Mouse (Mus musculus) hindbrain, embryonic 13.5 days (tissue): ENCODE data around the gene Nsf. TPM values are rescaled to one million over a fixed set of nuclear protein-coding genes. Genes with fewer than 3 reads are reported as not detected.
"Not testable (repeated sequence)": the region's sequence is repeated elsewhere in the genome, so short reads cannot be mapped to it uniquely, and the experiment has no call there.

Source experiments
- ATAC-seq: fragments of 200-750 bp; cut with Nextera tagmentation; 2 replicates; pipeline ENCODE4 v1.8.0; 2017; ENCODE audit warnings: moderate TSS enrichment; ENCODE audit not compliant: low FRiP score
- H3K27ac ChIP-seq: fragments of 300-500 bp; sonication (generic); 2 replicates; pipeline ENCODE4 v1.5.1; 2015; ENCODE audit warnings: inconsistent platforms, mild to moderate bottlenecking, moderate library complexity
- H3K27me3 ChIP-seq: fragments of 300-500 bp; sonication (generic); 2 replicates; pipeline ENCODE4 v1.6.1; 2015; ENCODE audit warnings: mild to moderate bottlenecking, inconsistent platforms
- H3K36me3 ChIP-seq: fragments of 300-500 bp; sonication (generic); 2 replicates; pipeline ENCODE4 v1.6.1; 2015; ENCODE audit warnings: mild to moderate bottlenecking, inconsistent platforms
- H3K4me1 ChIP-seq: fragments of 300-500 bp; sonication (generic); replicated peaks from 2 replicates; pipeline ENCODE4 v1.6.1; 2015; ENCODE audit warnings: inconsistent platforms
- H3K4me2 ChIP-seq: fragments of 300-500 bp; sonication (generic); 2 replicates; pipeline ENCODE4 v1.6.1; 2015; ENCODE audit warnings: inconsistent platforms, mild to moderate bottlenecking, moderate library complexity
- H3K4me3 ChIP-seq: fragments of 300-500 bp; sonication (generic); 2 replicates; pipeline ENCODE4 v1.5.1; 2015; ENCODE audit warnings: mild to moderate bottlenecking, inconsistent platforms
- H3K9ac ChIP-seq: fragments of 300-500 bp; sonication (generic); 2 replicates; pipeline ENCODE4 v1.6.1; 2015; ENCODE audit warnings: mild to moderate bottlenecking, inconsistent platforms
- H3K9me3 ChIP-seq: fragments of 300-500 bp; sonication (generic); 2 replicates; pipeline ENCODE4 v1.6.1; 2016; ENCODE audit warnings: inconsistent platforms
- WGBS: fragments of 180-500 bp; shearing (Covaris S2); methylation state at CpG from one replicate; pipeline ENCODE4 v1.1.7; 2015; 5-methylcytosine and 5-hydroxymethylcytosine counted together
- polyA plus RNA-seq: library from polyadenylated mRNA; unstranded; fragments of >200 nt; fragmentation: Nextera tagmentation; extraction: Ambion mirVana; gene quantifications from 2 replicates; pipeline ENCODE4 v1.2.1, GENCODE M21; 2015

The Nsf gene
- polyA plus RNA-seq = 128 and 133 TPM in 2 replicates

GRCm38 (mm10) chr11:103953896-103954292, at the start of gene Nsf:
Nsf (minus strand) TSS chr11:103954056.
- no peaks in the 10 kb centered on the region for H3K27me3 ChIP-seq
- peak within 1 kb of the TSS; percentile 90 for H3K27ac ChIP-seq
- no peaks in the 10 kb centered on the region for H3K36me3 ChIP-seq
- no peaks in the 10 kb centered on the region for H3K9me3 ChIP-seq
- H3K4me1 ChIP-seq = peaks cover 24% of the 10 kb centered on the region
- peak within 1 kb of the TSS; percentile 75 for H3K4me3 ChIP-seq
- H3K4me2 ChIP-seq = peak within 1 kb of the TSS; percentile 71
- H3K9ac ChIP-seq = peak within 1 kb of the TSS; percentile 90
- peak; percentile 92 for ATAC-seq
- under 1% methylated on average over 53 of the region's 53 CpGs for WGBS

DNA sequence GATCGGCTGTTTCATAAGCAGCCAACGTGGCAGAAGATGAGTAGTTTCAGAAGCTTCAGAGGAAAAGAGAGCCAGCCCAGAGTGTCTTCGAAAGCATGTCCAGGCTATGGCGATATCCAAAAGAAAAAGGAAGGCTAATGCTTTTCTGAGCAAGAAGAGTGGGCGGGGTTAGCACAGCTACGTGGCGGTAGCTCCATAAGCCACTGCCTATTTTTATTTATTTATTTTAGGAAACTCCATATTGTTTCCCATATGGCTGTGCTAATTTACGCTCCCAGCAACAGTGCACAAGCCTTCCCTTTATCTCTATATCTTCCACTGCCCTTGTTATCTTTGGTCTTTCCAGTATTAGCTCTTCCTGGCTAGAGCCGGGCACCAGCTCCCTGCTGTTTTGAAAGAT, 49.5 kb upstream of the Nsf start:
- Histone ChIP-seq H3K9ac (no peak overlapping the region), H3K4me2 (no peak overlapping the region), H3K4me1 (peaks cover 7% of the 10 kb centered on the region; the same call in 1 of the 2 replicates), H3K9me3 (no peaks in the 10 kb centered on the region), H3K36me3 (no peaks in the 10 kb centered on the region), H3K27ac (no peak overlapping the region), H3K27me3 (no peaks in the 10 kb centered on the region), H3K4me3 (no peak overlapping the region)
- no peak for ATAC-seq
- 76% methylated on average over 9 of the region's 9 CpGs for WGBS

DNA sequence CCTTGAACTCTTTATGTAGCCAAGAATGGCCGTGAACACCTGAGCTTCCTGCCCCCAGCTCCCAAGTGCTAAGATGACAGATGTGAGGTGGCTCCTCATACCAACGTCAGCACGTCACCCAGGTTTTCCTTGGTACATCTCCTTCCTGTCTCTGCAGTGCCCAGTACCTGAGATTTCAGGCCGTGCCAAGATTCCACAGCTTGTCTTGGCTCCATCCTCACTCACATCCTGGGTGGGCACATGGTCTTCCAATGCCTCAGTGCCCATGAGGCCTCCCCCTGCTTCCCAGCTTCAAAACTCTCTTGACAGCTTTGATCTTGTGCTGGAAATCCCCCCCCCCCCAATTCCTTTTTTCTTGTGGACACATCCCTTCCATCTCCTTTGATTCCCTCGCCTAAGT, 48.3 kb upstream of the Nsf start:
- ATAC-seq = no peak
- no peak overlapping the region for H3K9ac ChIP-seq
- no peak overlapping the region for H3K27ac ChIP-seq
- 86% methylated on average over 5 of the region's 5 CpGs for WGBS
- H3K4me2 ChIP-seq = no peak overlapping the region
- H3K27me3 ChIP-seq = no peaks in the 10 kb centered on the region
- H3K4me3 ChIP-seq = no peak overlapping the region
- no peaks in the 10 kb centered on the region for H3K9me3 ChIP-seq
- H3K4me1 ChIP-seq = peaks cover 8% of the 10 kb centered on the region; the same call in 1 of the 2 replicates
- no peaks in the 10 kb centered on the region for H3K36me3 ChIP-seq

DNA sequence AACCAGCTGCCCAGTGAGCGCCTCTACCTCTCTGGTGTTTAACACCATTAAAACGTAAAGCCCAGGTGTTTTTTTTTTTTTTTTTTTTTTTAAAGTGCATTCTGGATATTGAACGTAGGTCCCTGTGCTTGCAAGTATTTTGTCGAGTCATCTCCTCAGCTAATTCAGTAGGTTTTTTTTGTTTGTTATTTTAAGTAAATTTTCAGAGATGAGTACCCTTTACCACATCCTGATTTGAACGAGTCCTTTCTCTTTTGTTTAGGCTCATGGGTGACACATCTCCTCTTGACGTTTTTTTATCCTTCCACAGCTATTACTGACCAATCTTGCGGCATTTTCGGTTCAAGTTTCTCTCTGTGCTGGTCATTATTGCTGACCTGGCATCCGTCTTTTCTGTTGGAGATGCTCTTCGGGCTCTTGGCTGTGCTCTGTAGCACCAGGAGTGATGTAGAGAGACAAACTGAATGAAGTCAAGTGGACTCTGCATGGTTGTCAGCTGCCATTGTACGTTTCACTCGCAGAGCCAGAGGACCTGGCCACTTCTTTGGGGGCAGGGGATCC, 47.6 kb upstream of the Nsf start:
- H3K9me3 ChIP-seq = no peaks in the 10 kb centered on the region
- H3K4me1 ChIP-seq = 0 out of 2 replicates have a peak, but pooled peaks cover 5% of the 10 kb centered on the region
- H3K4me3 ChIP-seq = no peak overlapping the region
- no peak for ATAC-seq
- H3K27ac ChIP-seq = no peak overlapping the region
- H3K9ac ChIP-seq = no peak overlapping the region
- no peaks in the 10 kb centered on the region for H3K27me3 ChIP-seq
- no peaks in the 10 kb centered on the region for H3K36me3 ChIP-seq
- H3K4me2 ChIP-seq = no peak overlapping the region
- WGBS = 84% methylated on average over 12 of the region's 12 CpGs

GRCm38 (mm10) chr11:104000667-104001394, 47.0 kb upstream of the Nsf start:
- H3K4me1 ChIP-seq = 0 out of 2 replicates have a peak, but pooled peaks cover 3% of the 10 kb centered on the region
- no peaks in the 10 kb centered on the region for H3K9me3 ChIP-seq
- no peak overlapping the region for H3K27ac ChIP-seq
- no peaks in the 10 kb centered on the region for H3K36me3 ChIP-seq
- 73% methylated on average over 9 of the region's 9 CpGs for WGBS
- H3K9ac ChIP-seq = no peak overlapping the region
- no peak for ATAC-seq
- no peak overlapping the region for H3K4me3 ChIP-seq
- H3K4me2 ChIP-seq = no peak overlapping the region
- no peaks in the 10 kb centered on the region for H3K27me3 ChIP-seq

DNA sequence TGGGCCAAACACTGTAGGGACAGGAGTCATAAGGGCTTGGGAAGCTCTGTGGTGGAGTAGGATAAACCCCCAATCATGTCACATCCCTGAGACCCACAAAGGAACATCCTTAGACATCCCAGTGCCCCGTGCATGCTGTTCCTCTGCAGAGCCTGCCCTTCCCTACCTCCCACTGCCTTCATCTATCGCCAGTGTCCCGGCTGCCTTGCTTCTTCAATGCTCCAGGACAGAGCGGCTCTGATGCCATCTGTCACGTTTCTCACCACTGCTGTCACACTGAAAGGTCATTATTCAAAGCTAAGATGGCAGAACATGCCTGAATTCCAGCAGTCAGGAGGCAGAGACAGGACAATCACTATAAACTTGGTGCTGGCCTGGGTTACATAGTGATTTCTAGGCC, 44.9 kb upstream of the Nsf start:
- no peaks in the 10 kb centered on the region for H3K36me3 ChIP-seq
- ATAC-seq = no peak
- H3K4me1 ChIP-seq = 0 out of 2 replicates have a peak, but pooled peaks cover 3% of the 10 kb centered on the region
- H3K9ac ChIP-seq = no peak overlapping the region
- 53% methylated on average over 5 of the region's 5 CpGs for WGBS
- no peaks in the 10 kb centered on the region for H3K9me3 ChIP-seq
- no peaks in the 10 kb centered on the region for H3K27me3 ChIP-seq
- H3K4me3 ChIP-seq = no peak overlapping the region
- no peak overlapping the region for H3K27ac ChIP-seq
- H3K4me2 ChIP-seq = no peak overlapping the region

- no peak for ATAC-seq
- WGBS = 20% methylated on average over 5 of the region's 5 CpGs
- H3K9me3 ChIP-seq = no peaks in the 10 kb centered on the region
These were observed 43.5 kb upstream of the Nsf start for GRCm38 (mm10) chr11:103997385-103997784.

DNA sequence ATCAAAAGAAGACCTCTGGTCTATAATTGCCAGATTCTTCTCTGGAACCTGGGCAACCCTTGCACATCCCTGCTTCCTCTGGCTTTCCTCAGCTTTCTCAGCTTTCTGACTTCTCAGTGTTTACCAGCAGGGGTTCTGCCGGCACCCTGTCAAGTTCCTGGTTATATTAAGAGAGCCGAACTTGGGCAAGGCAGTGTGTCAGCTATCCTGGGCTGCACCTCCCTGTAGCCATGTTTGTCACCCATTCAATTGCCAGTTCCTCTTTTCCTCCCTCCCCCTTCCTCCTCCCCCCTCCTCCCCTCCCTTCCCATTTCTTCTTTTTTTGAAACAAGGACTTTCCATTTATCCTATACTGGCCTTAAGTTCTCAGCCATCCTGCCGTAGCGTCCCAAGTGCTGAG, 38.8 kb upstream of the Nsf start:
- Histone ChIP-seq H3K36me3 (no peaks in the 10 kb centered on the region), H3K4me2 (no peak overlapping the region), H3K9ac (no peak overlapping the region), H3K9me3 (no peaks in the 10 kb centered on the region), H3K4me3 (no peak overlapping the region), H3K4me1 (0 out of 2 replicates have a peak, but pooled peaks cover under 1% of the 10 kb centered on the region), H3K27me3 (no peaks in the 10 kb centered on the region), H3K27ac (no peak overlapping the region)
- ATAC-seq = no peak
- WGBS = 64% methylated on average over 4 of the region's 4 CpGs

More at GRCm38 (mm10) chr11:103997385-103997784, 43.5 kb upstream of the Nsf start:
- Histone ChIP-seq H3K4me3 (no peak overlapping the region), H3K27ac (no peak overlapping the region), H3K4me1 (0 out of 2 replicates have a peak, but pooled peaks cover 3% of the 10 kb centered on the region), H3K27me3 (no peaks in the 10 kb centered on the region), H3K9ac (no peak overlapping the region), H3K36me3 (no peaks in the 10 kb centered on the region), H3K4me2 (no peak overlapping the region)

- not testable (repeated sequence) for H3K4me1 ChIP-seq, H3K27me3 ChIP-seq, H3K27ac ChIP-seq, H3K9me3 ChIP-seq, H3K9ac ChIP-seq, H3K4me2 ChIP-seq, H3K4me3 ChIP-seq
- peak; percentile 52 for ATAC-seq
- 13% methylated on average over 12 of the region's 12 CpGs for WGBS
- peaks cover 11% of the 10 kb centered on the region for H3K36me3 ChIP-seq
These were observed 36.2 kb upstream of the Nsf start for GRCm38 (mm10) chr11:103990049-103990557.

- WGBS = 25% methylated on average over 8 of the region's 8 CpGs
- peaks cover 35% of the 10 kb centered on the region for H3K36me3 ChIP-seq
- H3K9me3 ChIP-seq = no peaks in the 10 kb centered on the region
- ATAC-seq = peak; percentile 74
- H3K4me1 ChIP-seq = no peaks in the 10 kb centered on the region
- no peak overlapping the region for H3K27ac ChIP-seq
- H3K4me3 ChIP-seq = no peak overlapping the region
- no peak overlapping the region for H3K9ac ChIP-seq
- H3K4me2 ChIP-seq = no peak overlapping the region
- H3K27me3 ChIP-seq = no peaks in the 10 kb centered on the region
These were observed 33.6 kb upstream of the Nsf start for GRCm38 (mm10) chr11:103987423-103987822.

DNA sequence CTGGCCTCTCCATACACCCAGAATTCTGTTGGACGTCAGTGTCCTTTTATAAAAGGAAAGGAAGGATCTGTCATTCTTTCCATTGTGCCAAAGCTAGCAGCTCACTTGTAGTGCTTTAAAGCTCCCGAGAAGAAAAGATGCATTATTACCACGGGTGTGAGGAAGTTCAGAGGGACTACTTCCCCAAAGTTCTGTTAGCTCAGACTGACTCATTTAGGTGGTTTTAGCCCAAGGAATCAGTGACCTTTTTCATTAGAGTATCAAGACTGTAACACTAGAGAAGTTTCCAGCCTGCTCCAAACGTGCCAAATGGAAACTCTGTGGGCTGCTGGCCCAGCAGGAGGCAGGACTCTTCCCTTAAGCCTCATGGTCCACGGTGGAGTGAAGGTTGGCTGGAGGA, 30.2 kb upstream of the Nsf start:
- Histone ChIP-seq H3K27ac (no peak overlapping the region), H3K4me3 (no peak overlapping the region), H3K4me2 (no peak overlapping the region), H3K36me3 (peaks cover 67% of the 10 kb centered on the region), H3K27me3 (no peaks in the 10 kb centered on the region), H3K9me3 (no peaks in the 10 kb centered on the region), H3K4me1 (0 out of 2 replicates have a peak, but pooled peaks cover 3% of the 10 kb centered on the region), H3K9ac (no peak overlapping the region)
- no peak for ATAC-seq
- WGBS = 55% methylated on average over 5 of the region's 5 CpGs

- H3K27ac ChIP-seq = no peak overlapping the region
- peaks cover 86% of the 10 kb centered on the region for H3K36me3 ChIP-seq
- H3K27me3 ChIP-seq = no peaks in the 10 kb centered on the region
- H3K9me3 ChIP-seq = no peaks in the 10 kb centered on the region
- H3K4me2 ChIP-seq = no peak overlapping the region
- ATAC-seq = no peak
- no peak overlapping the region for H3K9ac ChIP-seq
- 0 out of 2 replicates have a peak, but pooled peaks cover 3% of the 10 kb centered on the region for H3K4me1 ChIP-seq
- no peak overlapping the region for H3K4me3 ChIP-seq
- 84% methylated on average over 5 of the region's 5 CpGs for WGBS
These were observed 28.0 kb upstream of the Nsf start for GRCm38 (mm10) chr11:103981826-103982225.
